Mouse (Mus musculus): ENCODE results near the gene Cotl1.

Gene Cotl1

DNA sequence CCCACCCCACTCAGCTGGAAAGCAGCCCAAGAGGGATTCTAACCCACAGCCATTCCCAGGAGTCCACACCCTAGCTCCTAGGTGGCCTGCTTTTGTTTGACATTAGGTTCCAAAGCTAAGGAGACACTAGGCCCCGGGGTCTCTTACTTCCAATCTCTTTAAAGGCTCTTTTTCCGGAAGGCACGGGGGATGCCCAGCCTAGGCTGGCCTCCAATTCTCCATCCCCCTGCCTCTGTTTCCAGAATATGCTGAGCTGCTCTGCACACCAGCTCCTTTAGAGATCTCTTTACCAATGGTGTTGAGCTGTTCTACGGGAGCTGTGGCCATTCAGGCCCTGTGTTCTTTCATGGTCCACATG lies 1.4 kb downstream of the Cotl1 start:
- no peak for DNase-seq (ENCODE audit: low read depth in 2 of 2, low spot score in 2 of 2)

DNA sequence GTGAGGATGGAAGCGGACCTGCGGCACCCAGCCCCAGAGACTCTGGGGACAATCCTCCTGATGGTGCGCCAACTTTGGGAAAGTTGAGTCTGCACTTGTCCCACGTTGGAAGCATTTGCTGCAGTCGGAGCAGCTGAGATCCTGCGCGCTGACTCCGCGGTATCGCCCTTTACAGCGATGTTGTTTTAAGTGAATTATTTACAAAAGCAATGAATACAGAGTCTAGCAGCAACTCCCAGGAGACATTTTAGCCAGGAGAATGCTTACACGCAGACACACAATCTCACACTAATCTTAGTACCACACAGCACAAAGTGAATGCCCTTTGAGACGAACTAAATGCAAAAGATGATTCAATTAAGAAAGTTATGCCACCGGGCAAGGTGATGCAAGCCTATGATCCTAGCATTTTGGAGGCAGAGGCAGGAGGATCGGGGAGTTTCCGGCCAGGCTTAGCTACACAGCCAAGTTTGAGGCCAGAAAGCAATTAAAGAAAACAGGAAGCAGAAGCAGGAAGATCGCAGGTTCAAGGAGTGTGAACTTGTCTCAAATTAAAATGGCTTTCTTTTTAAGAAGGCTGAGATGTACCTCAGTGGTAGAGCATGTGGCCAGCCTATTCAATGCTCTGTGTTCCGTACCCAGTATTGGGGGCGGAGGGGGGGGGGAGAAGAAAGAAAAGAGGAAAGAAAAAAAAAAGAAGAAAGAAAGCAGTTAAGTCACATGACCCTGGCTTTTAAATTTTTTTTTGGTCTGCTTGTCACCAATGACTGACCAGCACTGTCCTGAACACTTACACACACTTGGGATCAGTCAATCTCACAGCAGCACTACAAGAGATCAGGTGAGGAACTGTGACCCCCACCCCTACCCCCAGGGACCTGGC lies 2.0 kb downstream of the Cotl1 start:
- no peak for DNase-seq (ENCODE audit: low read depth in 2 of 2, low spot score in 2 of 2)

- peak in 1 of 2 experiments; percentile 39 for DNase-seq (ENCODE audit: low read depth in 2 of 2, low spot score in 2 of 2)
Measured at GRCm38 (mm10) chr8:119837553-119838071, 2.7 kb downstream of the Cotl1 start.

DNA sequence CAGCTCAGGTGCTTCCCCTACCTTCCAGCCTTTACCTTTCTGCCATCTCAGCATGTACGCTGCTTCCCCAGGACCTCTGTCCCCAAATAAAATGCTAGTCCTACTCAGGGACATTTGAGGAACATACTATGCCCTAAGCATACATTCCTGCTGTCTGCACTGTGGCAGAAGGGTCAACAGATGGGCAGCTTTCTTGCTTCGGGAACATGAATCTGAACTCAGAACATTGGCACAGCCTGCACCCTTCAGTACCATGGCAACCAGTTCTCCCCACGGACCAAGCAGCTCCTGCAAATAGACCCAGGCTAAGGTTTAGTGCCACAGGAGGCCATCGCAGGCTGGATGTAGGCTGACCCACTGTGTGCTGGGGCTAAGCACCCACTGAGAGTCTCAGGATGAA lies 3.5 kb downstream of the Cotl1 start:
- no peak for DNase-seq (ENCODE audit: low read depth in 2 of 2, low spot score in 2 of 2)

GRCm38 (mm10) chr8:119835270-119835669 lies 5.1 kb downstream of the Cotl1 start:
- no peak for DNase-seq (ENCODE audit: low read depth in 2 of 2, low spot score in 2 of 2)

DNA sequence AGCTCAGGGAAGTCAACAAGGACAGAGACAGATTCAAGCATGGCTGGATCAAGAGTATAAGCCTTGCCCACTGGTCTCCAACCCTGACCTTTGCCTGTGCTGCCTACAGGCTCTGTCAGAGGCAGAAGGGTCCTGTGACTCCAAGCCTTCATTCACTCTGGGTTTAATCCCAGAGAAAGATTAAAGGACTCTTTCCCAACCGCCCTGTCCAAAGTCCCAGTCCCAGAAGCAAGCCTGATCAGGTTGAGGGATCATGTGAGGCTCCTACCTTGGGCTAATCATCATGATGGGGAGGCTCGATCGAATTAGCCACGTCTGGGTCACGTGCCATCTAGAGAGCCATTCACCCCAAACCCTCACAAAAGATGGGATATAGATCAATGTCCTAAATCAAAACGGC lies 5.7 kb downstream of the Cotl1 start:
- DNase-seq (ENCODE audit: low read depth in 2 of 2, low spot score in 2 of 2) = no peak

- DNase-seq (ENCODE audit: low read depth in 2 of 2, low spot score in 2 of 2) = no peak
Measured at GRCm38 (mm10) chr8:119832931-119833330, 7.4 kb downstream of the Cotl1 start.

- no peak for DNase-seq (ENCODE audit: low read depth in 2 of 2, low spot score in 2 of 2)
Measured at GRCm38 (mm10) chr8:119832101-119832617, 8.2 kb downstream of the Cotl1 start.

GRCm38 (mm10) chr8:119831336-119831995 lies 8.9 kb downstream of the Cotl1 start:
- no peak for DNase-seq (ENCODE audit: low read depth in 2 of 2, low spot score in 2 of 2)

DNA sequence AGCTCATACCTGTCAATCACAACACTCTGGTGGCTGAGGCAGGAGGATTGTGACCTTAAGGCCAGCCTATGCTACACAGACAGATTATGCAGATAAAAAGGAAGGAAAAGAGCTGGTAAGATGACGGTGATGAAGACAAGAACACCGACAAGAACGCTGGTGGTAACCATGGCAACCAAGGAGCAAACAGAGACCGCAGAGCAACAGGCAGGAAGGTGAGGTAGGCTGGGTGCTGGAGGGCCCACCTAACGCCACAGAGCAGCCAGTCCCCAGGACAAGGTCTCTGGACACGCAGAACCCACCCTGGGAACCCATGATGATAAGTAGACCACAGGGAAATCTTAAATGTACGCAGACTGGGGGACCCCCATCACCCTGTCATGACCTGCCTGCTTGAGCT lies 9.8 kb downstream of the Cotl1 start:
- peak; percentile 78 to 81 for DNase-seq (ENCODE audit: low read depth in 2 of 2, low spot score in 2 of 2)

- no peak for DNase-seq (ENCODE audit: low read depth in 2 of 2, low spot score in 2 of 2)
Measured at GRCm38 (mm10) chr8:119829870-119830580, 10.3 kb downstream of the Cotl1 start.

DNA sequence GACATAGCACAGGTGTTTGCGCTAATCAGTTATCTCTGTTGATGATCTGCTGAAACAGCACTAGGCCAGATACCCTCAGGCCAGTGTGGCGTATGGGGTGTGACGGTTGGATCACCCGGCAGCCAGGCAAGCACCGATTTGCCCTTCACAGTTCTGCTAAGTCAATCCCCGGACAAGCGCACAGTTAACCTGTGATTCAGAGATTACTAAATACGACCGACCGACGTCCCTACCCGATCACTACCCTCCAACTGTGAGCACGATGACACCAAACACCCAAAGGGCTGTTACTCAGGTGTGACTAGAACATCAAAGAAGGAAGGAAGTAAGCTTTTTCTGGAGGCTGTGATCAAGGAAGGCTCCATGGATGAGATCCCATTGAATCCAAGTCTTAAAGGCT lies 10.9 kb downstream of the Cotl1 start:
- DNase-seq (ENCODE audit: low read depth in 2 of 2, low spot score in 2 of 2) = no peak

GRCm38 (mm10) chr8:119829015-119829414 lies 11.3 kb downstream of the Cotl1 start:
- DNase-seq (ENCODE audit: low read depth in 2 of 2, low spot score in 2 of 2) = no peak

DNA sequence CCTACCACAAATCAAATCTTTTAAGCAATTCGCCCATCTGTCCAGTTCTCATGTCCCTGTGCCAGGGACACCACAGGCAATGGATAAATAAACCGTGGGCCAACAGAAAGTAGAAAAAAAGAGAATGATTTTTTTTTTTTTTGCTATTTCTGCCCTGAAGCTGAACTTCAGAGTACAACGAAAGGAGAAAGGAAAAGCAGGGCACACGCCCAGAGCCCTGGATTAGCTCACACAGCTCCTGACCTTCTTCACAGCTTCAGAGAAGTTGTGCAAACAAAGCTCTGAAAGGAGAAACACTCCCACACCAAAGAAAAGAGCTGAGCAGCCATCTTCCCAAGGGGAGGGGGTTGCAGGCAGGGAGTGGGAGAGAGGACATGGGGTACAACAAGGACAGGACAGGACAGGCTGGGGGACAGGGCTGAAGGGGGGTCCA lies 12.6 kb downstream of the Cotl1 start:
- no peak for DNase-seq (ENCODE audit: low read depth in 2 of 2, low spot score in 2 of 2)

DNA sequence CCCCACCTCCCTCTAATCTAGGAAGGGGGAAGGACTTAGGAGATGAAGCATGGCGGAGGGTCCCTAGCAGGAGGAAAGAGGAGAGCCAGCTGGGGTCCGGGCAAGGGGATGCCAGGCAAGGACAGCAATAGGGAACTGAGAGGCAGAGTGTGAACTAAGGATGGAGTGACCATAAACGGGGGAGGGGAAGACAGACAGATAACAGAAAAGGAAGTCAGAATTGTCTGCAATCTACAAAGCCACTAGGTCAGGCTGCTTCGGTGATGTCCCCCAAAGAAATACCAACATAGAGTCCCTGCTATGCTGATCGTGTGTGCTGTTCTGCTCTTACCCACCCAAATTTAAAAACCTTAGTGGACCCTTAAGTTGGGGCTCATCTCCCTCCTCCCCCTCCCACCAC lies 13.4 kb downstream of the Cotl1 start:
- DNase-seq (ENCODE audit: low read depth in 2 of 2, low spot score in 2 of 2) = no peak

DNA sequence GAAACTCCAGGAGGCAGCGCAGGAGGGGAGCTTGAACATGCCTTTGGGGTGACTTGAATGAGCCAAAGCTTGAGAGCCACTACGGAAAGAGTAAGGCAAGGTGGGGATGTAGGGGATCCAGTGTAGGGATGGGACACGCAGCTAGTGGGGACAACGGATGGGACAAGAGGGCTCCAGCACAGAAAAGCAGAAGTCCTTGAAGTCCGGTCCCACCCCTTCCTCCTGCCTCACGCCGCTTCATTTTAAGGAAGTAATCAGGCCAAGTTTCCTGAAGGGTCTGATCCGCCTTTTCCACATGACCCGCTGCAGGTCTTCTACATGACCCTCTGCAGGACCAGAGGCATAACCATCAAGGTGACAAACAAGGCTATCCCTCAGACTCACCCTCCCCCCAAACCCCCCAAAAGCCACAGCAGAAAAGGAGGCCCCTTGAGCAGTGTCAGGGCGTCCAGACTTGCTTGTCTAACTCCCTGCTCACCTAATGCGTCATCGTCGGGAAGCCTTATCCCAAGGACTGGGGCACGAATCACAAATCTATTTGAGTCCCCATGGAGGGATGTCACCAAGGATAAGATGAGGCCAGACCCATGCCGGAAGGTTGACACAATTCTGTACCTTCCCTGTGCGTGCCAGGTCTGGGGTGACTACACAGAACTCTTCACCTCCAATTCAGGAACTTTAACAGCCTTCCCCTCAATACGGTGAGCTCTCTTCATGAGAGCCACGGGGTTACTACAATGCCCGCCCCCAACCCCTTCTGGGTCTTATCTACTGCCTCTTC lies 14.2 kb downstream of the Cotl1 start:
- DNase-seq (ENCODE audit: low read depth in 2 of 2, low spot score in 2 of 2) = no peak

DNA sequence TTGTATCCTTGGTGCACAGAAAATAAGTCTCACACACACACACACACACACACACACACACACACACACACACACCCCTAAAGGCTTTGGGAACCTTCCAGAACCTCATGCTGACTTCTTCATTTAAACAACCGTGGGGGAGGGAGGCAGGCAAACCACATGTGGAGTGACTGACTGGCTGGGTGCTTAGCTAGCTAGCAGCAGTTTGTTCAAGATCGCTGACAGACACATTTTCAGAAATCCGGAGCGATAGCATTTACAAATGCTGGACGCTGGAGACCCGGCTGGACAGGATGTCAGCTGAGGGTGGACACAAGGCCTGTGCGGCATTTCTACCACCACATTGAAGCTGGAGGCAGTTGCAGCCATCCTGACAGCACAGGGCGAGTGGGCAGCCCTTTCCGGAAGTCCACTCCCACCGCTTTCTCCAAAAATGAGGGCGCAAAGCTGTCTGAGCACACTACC lies 15.5 kb downstream of the Cotl1 start:
- DNase-seq (ENCODE audit: low read depth in 2 of 2, low spot score in 2 of 2) = no peak

GRCm38 (mm10) chr8:119824100-119824499 lies 16.2 kb downstream of the Cotl1 start:
- DNase-seq (ENCODE audit: low read depth in 2 of 2, low spot score in 2 of 2) = no peak

GRCm38 (mm10) chr8:119823278-119823677 lies 17.1 kb downstream of the Cotl1 start:
- DNase-seq (ENCODE audit: low read depth in 2 of 2, low spot score in 2 of 2) = no peak

DNA sequence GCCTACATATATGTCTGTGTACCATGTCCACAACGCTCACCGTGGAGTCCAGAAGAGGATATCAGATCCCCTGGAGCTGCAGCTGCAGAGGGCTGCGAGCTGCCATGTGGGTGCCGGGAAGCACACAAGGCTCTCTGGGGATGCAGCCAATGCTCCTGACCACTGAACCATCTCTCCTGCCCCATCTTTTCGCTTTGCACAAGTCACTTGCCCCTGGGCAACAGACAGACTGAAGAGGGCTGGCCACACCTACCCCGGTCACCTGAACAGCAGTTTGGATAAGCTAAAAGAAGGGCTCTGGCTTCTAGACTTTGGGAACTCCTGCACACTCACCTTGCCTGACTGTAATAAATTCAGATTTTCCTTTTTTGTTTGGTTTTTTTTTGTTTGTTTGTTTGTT lies 18.7 kb downstream of the Cotl1 start:
- DNase-seq (ENCODE audit: low read depth in 2 of 2, low spot score in 2 of 2) = no peak

DNA sequence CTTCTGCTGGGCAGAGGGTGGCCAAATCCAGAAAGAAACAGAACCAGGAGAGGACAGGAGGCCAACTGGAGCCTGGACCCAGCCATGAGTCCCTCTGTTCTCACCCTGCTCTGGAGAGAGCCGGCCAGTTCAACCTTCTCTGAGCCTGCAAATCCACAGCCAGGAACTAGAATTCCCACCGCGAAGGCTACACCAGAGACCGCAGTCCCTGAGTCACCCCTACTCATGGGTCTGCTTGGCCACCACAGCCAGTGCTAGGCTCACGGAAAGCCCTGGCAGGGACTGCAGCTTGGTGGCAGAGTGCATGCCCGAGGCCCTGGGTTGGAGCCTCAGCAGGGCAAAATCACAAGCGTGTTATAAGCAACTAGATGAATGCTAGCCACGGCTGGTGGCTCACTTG lies 20.4 kb downstream of the Cotl1 start:
- DNase-seq (ENCODE audit: low read depth in 2 of 2, low spot score in 2 of 2) = no peak
